ENCODE assay signal across 9 mouse cellular contexts in the genomic region with DNA sequence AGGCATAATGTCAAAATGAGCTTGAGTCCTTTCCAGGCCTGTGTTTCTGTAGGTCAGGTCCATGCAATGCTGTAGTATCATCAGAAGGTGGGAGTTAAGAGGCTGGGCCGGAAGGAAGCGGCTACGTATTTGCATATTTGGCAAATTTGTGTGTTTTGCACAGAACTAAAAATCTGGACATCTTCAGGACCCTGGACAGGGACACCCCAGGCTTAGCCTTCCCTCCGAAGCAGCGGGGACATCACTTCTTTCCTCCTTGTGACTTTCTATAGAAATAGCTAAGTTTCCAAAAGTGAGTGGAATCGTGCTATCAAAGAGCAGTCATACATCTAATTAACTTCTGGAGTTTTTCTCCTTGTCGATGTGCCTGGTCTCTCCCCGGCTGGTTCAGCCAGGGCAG.
A peak's percentile ranks its signal among the peaks of the same experiment; 100 is the strongest.
DNase-seq lines count a peak whose midpoint lies in the region; ATAC-seq and TF ChIP-seq lines count a peak whose summit lies in the region.
"Had no signal": no experiment of that assay in that cellular context is flagged by ENCODE, and none has a peak within 500 bp of the region (broad histone marks: within the 10 kb centered on the region; RNA-seq: fewer than 3 reads in every experiment).

No protein-coding gene starts in this region.

- H3K4me3 ChIP-seq in kidney, embryonic 16.5 days (ENCODE audit: low read length), result no peak overlapping the region
- H3K4me3 ChIP-seq in ES-E14 (ENCODE audit: insufficient read depth in 1 of 2, low read depth in 1 of 2, low read length in 2 of 2, poor library complexity in 1 of 2, severe bottlenecking in 1 of 2), result no peak overlapping the region
- no peak overlapping the region for H3K4me3 ChIP-seq in forebrain, embryonic 14.5 days (ENCODE audit: low read depth, low read length)
- H3K4me3 ChIP-seq: neural tube, embryonic 13.5 days had no signal

- no peaks in the 10 kb centered on the region for H3K9me3 ChIP-seq in kidney, embryonic 16.5 days (ENCODE audit: low read length)
- no peaks in the 10 kb centered on the region for H3K9me3 ChIP-seq in ES-E14 (ENCODE audit: control insufficient read depth, insufficient read depth, low read depth, low read length)
- H3K9me3 ChIP-seq in forebrain, embryonic 14.5 days (replicated peaks; ENCODE audit: control insufficient read depth, low read length), result no peaks in the 10 kb centered on the region
- H3K9me3 ChIP-seq: neural tube, embryonic 13.5 days had no signal

- peaks cover 11% of the 10 kb centered on the region for H3K4me1 ChIP-seq in kidney, embryonic 16.5 days (ENCODE audit: insufficient read depth, low read length)
- no peaks in the 10 kb centered on the region for H3K4me1 ChIP-seq in ES-E14 (ENCODE audit: control insufficient read depth in 2 of 2, insufficient read depth in 2 of 2, low read length in 2 of 2, poor library complexity in 1 of 2)
- H3K4me1 ChIP-seq in forebrain, embryonic 14.5 days (ENCODE audit: control insufficient read depth, insufficient read depth, low read length), result no peaks in the 10 kb centered on the region

- H3K9ac ChIP-seq in kidney, embryonic 16.5 days (replicated peaks; ENCODE audit: low read length), result no peak overlapping the region
- H3K9ac ChIP-seq in ES-E14 (ENCODE audit: insufficient read depth, low read depth, low read length, poor library complexity, severe bottlenecking), result no peak overlapping the region
- H3K9ac ChIP-seq in forebrain, embryonic 14.5 days (ENCODE audit: low read length), result no peak overlapping the region
- H3K9ac ChIP-seq: neural tube, embryonic 13.5 days had no signal

- no peak overlapping the region for H3K4me2 ChIP-seq in kidney, embryonic 16.5 days (replicated peaks; ENCODE audit: low read depth, low read length)
- H3K4me2 ChIP-seq in forebrain, embryonic 14.5 days (ENCODE audit: low read length), result no peak overlapping the region
- H3K4me2 ChIP-seq: neural tube, embryonic 13.5 days had no signal

- 54% methylated on average over 8 of the region's 8 CpGs for WGBS in kidney, embryonic 16.5 days
- 66% methylated on average over 8 of the region's 8 CpGs for WGBS in forebrain, embryonic 14.5 days

- in situ Hi-C loops in ES-E14 (cut with MboI; ENCODE audit: low sequenced_read_pairs in 2 of 2, unreplicated experiment in 2 of 2), result no loop called here

- no peaks in the 10 kb centered on the region for H3K27me3 ChIP-seq in kidney, embryonic 16.5 days (ENCODE audit: insufficient read depth, low read length)
- no peaks in the 10 kb centered on the region for H3K27me3 ChIP-seq in forebrain, embryonic 14.5 days (replicated peaks; ENCODE audit: control insufficient read depth, insufficient read depth, low read length)
- H3K27me3 ChIP-seq: neural tube, embryonic 13.5 days had no signal

- no peak overlapping the region for H3K27ac ChIP-seq in kidney, embryonic 16.5 days (ENCODE audit: low read length)
- H3K27ac ChIP-seq in ES-E14 (ENCODE audit: insufficient read depth, low read depth, low read length, poor library complexity, severe bottlenecking), result no peak overlapping the region
- H3K27ac ChIP-seq in forebrain, embryonic 14.5 days (ENCODE audit: low read depth, low read length), result no peak overlapping the region
- H3K27ac ChIP-seq: neural tube, embryonic 13.5 days had no signal

- no peak for ATAC-seq in kidney, embryonic 16.5 days (ENCODE audit: low FRiP score, low TSS enrichment)
- ATAC-seq in forebrain, embryonic 14.5 days, result no peak

- H3K36me3 ChIP-seq in kidney, embryonic 16.5 days (ENCODE audit: insufficient read depth, low read length), result no peaks in the 10 kb centered on the region
- H3K36me3 ChIP-seq in ES-E14 (ENCODE audit: control insufficient read depth, insufficient read depth, low read length, poor library complexity, severe bottlenecking), result peaks cover 2% of the 10 kb centered on the region; the same call in 1 of the 2 replicates
- no peaks in the 10 kb centered on the region for H3K36me3 ChIP-seq in forebrain, embryonic 14.5 days (ENCODE audit: control insufficient read depth, insufficient read depth, low read length)

- DNase-seq in adrenal gland, postnatal 14 days, result peak; percentile 39
- no peak for DNase-seq in adrenal gland, adult 8-10 months
- DNase-seq in kidney, postnatal 14 days, result peak; percentile 39
- DNase-seq in ES-E14 (ENCODE audit: low read depth, low spot score), result peak; percentile 22
- peak; percentile 64 for DNase-seq in forelimb bud, embryonic 11.5 days (ENCODE audit: low read depth, low spot score)
- no peak for DNase-seq in forebrain, embryonic 14.5 days (ENCODE audit: low spot score)
- no peak for DNase-seq in frontal cortex, postnatal 36 days (ENCODE audit: low spot score in 2 of 2)

TF ChIP-seq in ES-E14, 5 proteins besides CTCF, POLR2A, EP300 and RAD21:
- no peak for TF ChIP-seq MAFK (IDR thresholded peaks at IDR 0.05; ENCODE audit: insufficient read depth, low read depth, low read length)
- no peak for TF ChIP-seq CHD2 (IDR thresholded peaks at IDR 0.05; ENCODE audit: low read depth, low read length)
- no peak for TF ChIP-seq HCFC1 (IDR thresholded peaks at IDR 0.05; ENCODE audit: borderline replicate concordance, insufficient read depth, low read length)
- TF ChIP-seq ZC3H11A (IDR thresholded peaks at IDR 0.05; ENCODE audit: borderline replicate concordance, low read depth, low read length), result no peak
- no peak for TF ChIP-seq ZNF384 (IDR thresholded peaks at IDR 0.05; ENCODE audit: low read depth, low read length)

Comparison
In these comparisons a context has a peak if more than half of its experiments do, and no peak if none do; other contexts are left out.
1. DNase-seq: peak in adrenal gland, postnatal 14 days (single experiment), kidney, postnatal 14 days (single experiment), ES-E14 (single experiment) and forelimb bud, embryonic 11.5 days (single experiment); none in adrenal gland, adult 8-10 months (single experiment), forebrain, embryonic 14.5 days (single experiment) and frontal cortex, postnatal 36 days (0 of 2).